Mouse (Mus musculus) lung, embryonic 15.5 days (tissue): ENCODE results near the gene Gm17535. TPM values are rescaled to one million over a fixed set of nuclear protein-coding genes. Genes with fewer than 3 reads are reported as not detected.
"Not testable (repeated sequence)": the region's sequence is repeated elsewhere in the genome, so short reads cannot be mapped to it uniquely, and the experiment has no call there.

Experiments used
- ATAC-seq: fragments of 200-750 bp; cut with Nextera tagmentation; 2 replicates; pipeline ENCODE4 v1.8.0; 2017; ENCODE audit warnings: moderate number of reproducible peaks, borderline replicate concordance; ENCODE audit not compliant: low FRiP score, low TSS enrichment; ENCODE audit errors: extremely low read depth
- H3K27ac ChIP-seq: fragments of 300-500 bp; sonication (generic); 2 replicates; pipeline ENCODE4 v1.5.1; 2015; ENCODE audit warnings: moderate library complexity, mild to moderate bottlenecking, inconsistent platforms
- H3K27me3 ChIP-seq: fragments of 300-500 bp; sonication (generic); 2 replicates; pipeline ENCODE4 v1.6.1; 2015; ENCODE audit warnings: inconsistent platforms
- H3K36me3 ChIP-seq: fragments of 300-500 bp; sonication (generic); 2 replicates; pipeline ENCODE4 v1.6.1; 2015; ENCODE audit warnings: inconsistent platforms
- H3K4me1 ChIP-seq: fragments of 300-500 bp; sonication (generic); 2 replicates; pipeline ENCODE4 v1.6.1; 2015; ENCODE audit warnings: inconsistent platforms
- H3K4me2 ChIP-seq: fragments of 300-500 bp; sonication (generic); 2 replicates; pipeline ENCODE4 v1.6.1; 2015; ENCODE audit warnings: inconsistent platforms, mild to moderate bottlenecking, moderate library complexity
- H3K4me3 ChIP-seq: fragments of 300-500 bp; sonication (generic); 2 replicates; pipeline ENCODE4 v1.5.1; 2015; ENCODE audit warnings: mild to moderate bottlenecking, inconsistent platforms
- H3K9ac ChIP-seq: fragments of 300-500 bp; sonication (generic); 2 replicates; pipeline ENCODE4 v1.6.1; 2015; ENCODE audit warnings: inconsistent platforms
- H3K9me3 ChIP-seq: fragments of 300-500 bp; sonication (generic); 2 replicates; pipeline ENCODE4 v1.6.1; 2016; ENCODE audit warnings: inconsistent platforms
- WGBS: fragments of 180-500 bp; shearing (Covaris S2); methylation state at CpG from one replicate; pipeline ENCODE4 v1.1.7; 2015; 5-methylcytosine and 5-hydroxymethylcytosine counted together
- microRNA-seq: library from miRNA; unstranded; fragments of <30 nt; microRNA quantifications from one replicate; pipeline ENCODE4, GENCODE M21; 2016
- polyA plus RNA-seq: library from polyadenylated mRNA; unstranded; fragments of >200 nt; fragmentation: Nextera tagmentation; extraction: Ambion mirVana; gene quantifications from 2 replicates; pipeline ENCODE4 v1.2.1, GENCODE M21; 2015

Gm17535 gene
- polyA plus RNA-seq, 1 experiment from 2014 or later: not detected

- not testable (repeated sequence) for H3K27me3 ChIP-seq, H3K36me3 ChIP-seq, H3K4me1 ChIP-seq, ATAC-seq, H3K9me3 ChIP-seq, H3K9ac ChIP-seq, H3K4me3 ChIP-seq, H3K4me2 ChIP-seq, H3K27ac ChIP-seq
- 68% methylated on average over 9 of the region's 9 CpGs for WGBS
Measured at GRCm38 (mm10) chr9:3027200-3027599, 7.2 kb upstream of the Gm17535 start.

- H3K9ac ChIP-seq, H3K36me3 ChIP-seq, H3K4me3 ChIP-seq, H3K4me1 ChIP-seq, H3K9me3 ChIP-seq, H3K4me2 ChIP-seq, H3K27ac ChIP-seq, H3K27me3 ChIP-seq, ATAC-seq: not testable (repeated sequence)
- WGBS: 64% methylated on average over 14 of the region's 16 CpGs
Measured at GRCm38 (mm10) chr9:3029276-3030000, 5.0 kb upstream of the Gm17535 start.

- H3K27me3 ChIP-seq, H3K4me1 ChIP-seq, H3K27ac ChIP-seq, H3K4me3 ChIP-seq, H3K4me2 ChIP-seq, H3K36me3 ChIP-seq, H3K9ac ChIP-seq, H3K9me3 ChIP-seq: not testable (repeated sequence)
- 0 out of 2 replicates have a peak, but pooled peaks have one; percentile 43 for ATAC-seq
- 74% methylated on average over 3 of the region's 10 CpGs for WGBS
Measured at GRCm38 (mm10) chr9:3030677-3031318, 3.6 kb upstream of the Gm17535 start.

DNA sequence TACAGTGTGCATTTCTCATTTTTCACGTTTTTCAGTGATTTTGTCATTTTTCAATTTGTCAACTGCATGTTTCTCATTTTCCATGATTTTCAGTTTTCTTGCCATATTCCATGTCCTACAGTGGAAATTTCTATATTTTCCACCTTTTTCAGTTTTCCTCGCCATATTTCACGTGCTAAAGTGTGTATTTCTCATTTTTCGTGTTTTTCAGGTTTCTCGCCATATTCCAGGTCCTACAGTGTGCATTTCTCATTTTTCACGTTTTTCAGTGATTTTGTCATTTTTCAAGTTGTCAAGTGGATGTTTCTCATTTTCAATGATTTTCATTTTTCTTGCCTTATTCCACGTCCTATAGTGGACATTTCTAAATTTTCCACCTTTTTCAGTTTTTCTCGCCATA is 2.2 kb downstream of the Gm17535 start, which contains the start of gene Gm10715:
Gene Gm10715, plus strand, starts transcription at position 301 of the 400 bp plus-strand sequence.
- H3K4me3 ChIP-seq, H3K4me2 ChIP-seq, H3K27ac ChIP-seq, H3K36me3 ChIP-seq, ATAC-seq, H3K9me3 ChIP-seq, H3K4me1 ChIP-seq, H3K27me3 ChIP-seq, H3K9ac ChIP-seq: not testable (repeated sequence)
- WGBS: 74% methylated on average over 8 of the region's 8 CpGs

DNA sequence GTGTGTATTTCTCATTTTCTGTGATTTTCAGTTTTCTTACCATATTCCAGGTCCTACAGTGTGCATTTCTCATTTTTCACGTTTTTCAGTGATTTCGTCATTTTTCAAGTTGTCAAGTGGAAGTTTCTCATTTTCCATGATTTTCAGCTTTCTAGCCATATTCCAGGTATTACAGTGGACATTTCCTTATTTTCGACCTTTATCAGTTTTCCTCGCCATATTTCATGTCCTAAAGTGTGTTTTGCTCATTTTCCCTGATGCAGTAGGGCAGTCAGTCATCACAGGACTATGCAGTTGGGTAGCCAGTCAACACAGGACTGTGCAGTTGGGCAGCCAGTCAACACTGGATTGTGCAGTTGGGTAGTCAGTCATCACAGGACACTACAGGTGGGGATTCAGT is 3.8 kb downstream of the Gm17535 start:
- H3K9ac ChIP-seq, H3K9me3 ChIP-seq, ATAC-seq, H3K4me2 ChIP-seq, H3K4me1 ChIP-seq, H3K27me3 ChIP-seq, H3K36me3 ChIP-seq, H3K4me3 ChIP-seq, H3K27ac ChIP-seq: not testable (repeated sequence)
- WGBS: 70% methylated on average over 4 of the region's 4 CpGs

Small RNAs within 50 kb of the gene (microRNA-seq; reads per million reads assigned to microRNA genes)
- gene Mir101c: not detected

Other genes with a start within 250 kb of the Gm17535 start
- gene Gm10722, start 33.7 kb upstream of the Gm17535 start, polyA plus RNA-seq: not detected in 2 replicates
- gene Gm11168, start 31.3 kb upstream of the Gm17535 start, polyA plus RNA-seq: not detected in 2 replicates
- 0.26 TPM in 1 of 2 replicates, not detected in the other for gene Gm10721, start 21.5 kb upstream of the Gm17535 start, polyA plus RNA-seq
- gene Gm10720, start 18.9 kb upstream of the Gm17535 start, polyA plus RNA-seq: not detected in 2 replicates
- 0.28 TPM in 1 of 2 replicates, not detected in the other for gene Gm10719, start 17.2 kb upstream of the Gm17535 start, polyA plus RNA-seq
- gene Gm10718, start 11.1 kb upstream of the Gm17535 start, polyA plus RNA-seq: 0.36 TPM in 1 of 2 replicates, not detected in the other
- 0.44 TPM in 1 of 2 replicates, not detected in the other for gene Gm10717, start 9.2 kb upstream of the Gm17535 start, polyA plus RNA-seq
- not detected in 2 replicates for gene Gm10715, start 2.3 kb downstream of the Gm17535 start, polyA plus RNA-seq